Mouse (Mus musculus): ENCODE results near the gene Rnf126. TPM values are rescaled to one million over a fixed set of nuclear protein-coding genes. Genes with fewer than 3 reads are reported as not detected.

Gene Rnf126
- polyA plus RNA-seq, 1 experiment from 2014 or later: 77.0 TPM

DNA sequence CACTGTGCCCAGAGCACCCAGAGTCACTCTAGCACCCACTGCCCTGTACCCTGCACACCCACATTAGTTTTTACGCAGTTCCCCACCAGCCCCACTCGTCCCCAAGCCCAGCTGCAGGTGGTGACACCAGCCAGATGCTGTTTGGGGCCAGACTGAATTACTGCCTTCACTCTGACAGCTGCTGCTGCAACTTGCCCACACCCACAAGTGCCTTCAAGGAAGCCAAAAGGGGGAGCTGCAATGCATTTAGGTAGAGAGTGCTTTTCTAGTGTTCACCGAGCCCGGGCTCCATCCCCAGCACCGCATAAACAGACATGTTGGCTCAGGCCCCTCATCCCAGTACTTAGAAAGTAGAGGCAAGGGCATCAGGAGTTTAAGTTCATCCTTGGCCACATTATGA, 15.2 kb upstream of the Rnf126 start:
- Histone ChIP-seq H3K27me3 (ENCODE audit: insufficient read depth, low read length) (no peaks in the 10 kb centered on the region; the same call in 1 of the 2 replicates), H3K36me3 (ENCODE audit: insufficient read depth, low read length) (no peaks in the 10 kb centered on the region), H3K27ac (ENCODE audit: low read length) (no peak overlapping the region), H3K9me3 (ENCODE audit: low read length) (no peaks in the 10 kb centered on the region), H3K4me2 (replicated peaks; ENCODE audit: low read depth, low read length) (no peak overlapping the region), H3K4me1 (ENCODE audit: insufficient read depth, low read length) (peaks cover 39% of the 10 kb centered on the region), H3K9ac (replicated peaks; ENCODE audit: low read length) (no peak overlapping the region), H3K4me3 (ENCODE audit: low read length) (no peak overlapping the region)
- ATAC-seq (ENCODE audit: low FRiP score, low TSS enrichment): no peak
- 50% methylated on average over 5 of the region's 5 CpGs for WGBS

DNA sequence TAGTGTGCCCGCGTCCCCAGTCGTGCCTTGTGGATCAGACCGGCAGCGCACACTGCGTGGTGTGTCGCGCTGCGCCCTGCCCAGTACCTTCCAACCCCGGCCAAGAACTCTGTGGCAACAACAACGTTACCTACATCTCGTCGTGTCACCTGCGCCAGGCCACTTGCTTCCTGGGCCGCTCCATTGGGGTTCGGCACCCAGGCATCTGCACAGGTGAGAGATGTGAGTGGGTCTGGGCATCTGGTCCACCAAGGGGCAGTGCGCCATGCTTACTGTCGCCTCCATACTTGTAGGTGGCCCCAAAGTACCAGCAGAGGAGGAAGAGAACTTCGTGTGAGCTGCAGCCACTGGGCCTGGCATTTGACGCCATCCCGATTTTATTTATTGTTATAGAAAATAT, 14.4 kb upstream of the Rnf126 start:
- Histone ChIP-seq H3K27ac (ENCODE audit: low read length) (no peak overlapping the region), H3K27me3 (ENCODE audit: insufficient read depth, low read length) (no peaks in the 10 kb centered on the region; the same call in none of the 2 replicates), H3K4me1 (ENCODE audit: insufficient read depth, low read length) (peaks cover 42% of the 10 kb centered on the region), H3K4me3 (ENCODE audit: low read length) (peak overlapping the region; percentile 55), H3K36me3 (ENCODE audit: insufficient read depth, low read length) (no peaks in the 10 kb centered on the region), H3K4me2 (replicated peaks; ENCODE audit: low read depth, low read length) (peak overlapping the region; percentile 94), H3K9me3 (ENCODE audit: low read length) (no peaks in the 10 kb centered on the region), H3K9ac (replicated peaks; ENCODE audit: low read length) (peak overlapping the region; percentile 17; the same call in 1 of the 2 replicates)
- WGBS: 30% methylated on average over 21 of the region's 21 CpGs
- no peak for ATAC-seq (ENCODE audit: low FRiP score, low TSS enrichment)

DNA sequence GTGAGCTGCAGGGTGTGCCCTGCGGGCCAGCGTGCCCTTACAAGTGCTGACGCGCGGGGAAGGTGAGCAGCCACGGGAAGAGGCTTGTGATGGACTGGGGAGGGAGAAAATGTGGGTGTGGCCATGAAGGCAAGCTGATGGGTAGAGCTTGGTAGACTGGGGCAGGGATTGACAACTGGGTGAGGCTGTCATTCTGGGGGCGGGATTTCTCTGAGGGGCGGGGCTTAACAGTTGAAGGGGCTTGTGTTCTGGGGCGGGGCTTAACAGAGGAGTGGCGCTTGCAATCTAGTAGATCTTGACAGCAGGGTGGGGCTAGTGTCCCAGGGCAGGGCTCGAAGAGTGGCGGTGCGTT, 13.9 kb upstream of the Rnf126 start:
- H3K36me3 ChIP-seq (ENCODE audit: insufficient read depth, low read length): no peaks in the 10 kb centered on the region
- ATAC-seq (ENCODE audit: low FRiP score, low TSS enrichment): no peak; the same call in none of the 2 replicates
- peak overlapping the region; percentile 55 for H3K4me3 ChIP-seq (ENCODE audit: low read length)
- peak overlapping the region; percentile 48; the same call in 1 of the 2 replicates for H3K9ac ChIP-seq (replicated peaks; ENCODE audit: low read length)
- peak overlapping the region; percentile 94 for H3K4me2 ChIP-seq (replicated peaks; ENCODE audit: low read depth, low read length)
- no peaks in the 10 kb centered on the region; the same call in none of the 2 replicates for H3K27me3 ChIP-seq (ENCODE audit: insufficient read depth, low read length)
- WGBS: under 1% methylated on average over 13 of the region's 13 CpGs
- no peaks in the 10 kb centered on the region for H3K9me3 ChIP-seq (ENCODE audit: low read length)
- peaks cover 42% of the 10 kb centered on the region for H3K4me1 ChIP-seq (ENCODE audit: insufficient read depth, low read length)
- H3K27ac ChIP-seq (ENCODE audit: low read length): peak overlapping the region; percentile 70

DNA sequence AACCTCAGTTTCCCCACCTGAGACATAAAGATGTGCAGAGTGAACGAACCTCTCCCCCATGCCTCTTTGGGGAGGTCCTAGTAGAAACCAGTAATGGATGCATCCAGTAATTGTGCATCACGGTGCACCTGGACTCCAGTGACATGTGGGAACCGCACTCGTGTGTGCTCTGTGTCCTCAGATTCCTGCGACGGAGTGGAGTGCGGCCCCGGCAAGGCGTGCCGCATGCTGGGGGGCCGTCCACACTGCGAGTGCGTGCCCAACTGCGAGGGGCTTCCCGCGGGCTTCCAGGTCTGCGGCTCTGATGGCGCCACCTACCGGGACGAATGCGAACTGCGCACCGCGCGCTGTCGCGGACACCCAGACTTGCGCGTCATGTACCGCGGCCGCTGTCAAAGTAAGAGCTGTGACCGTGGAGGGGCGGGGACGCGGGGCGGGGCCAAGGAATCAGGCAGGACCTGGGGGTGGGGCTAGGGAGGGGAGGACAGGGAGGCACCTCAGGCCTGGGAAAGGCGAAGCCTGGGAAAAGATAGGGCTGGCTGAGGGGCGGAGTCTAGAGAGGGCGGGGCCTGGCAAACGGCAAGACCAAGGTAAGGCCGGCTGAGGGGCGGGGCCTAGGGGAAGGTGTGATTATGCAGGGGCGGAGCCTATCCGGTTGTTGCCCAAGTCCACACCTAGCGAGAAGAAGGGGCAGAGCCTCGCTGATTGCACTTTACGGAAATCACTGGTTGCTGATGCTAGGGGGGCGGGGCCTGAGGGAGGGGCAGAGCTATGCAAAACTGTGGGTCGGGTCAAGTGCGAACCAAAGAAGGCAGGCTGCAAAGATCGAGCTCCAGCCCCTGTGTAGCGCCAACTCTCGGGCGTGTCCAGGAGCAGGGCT, 13.3 kb upstream of the Rnf126 start:
- peak overlapping the region; percentile 94 for H3K4me2 ChIP-seq (replicated peaks; ENCODE audit: low read depth, low read length)
- H3K4me1 ChIP-seq (ENCODE audit: insufficient read depth, low read length): peaks cover 42% of the 10 kb centered on the region
- 1% methylated on average over 55 of the region's 55 CpGs for WGBS
- H3K9ac ChIP-seq (replicated peaks; ENCODE audit: low read length): peak overlapping the region; percentile 51; the same call in 1 of the 2 replicates
- peak overlapping the region; percentile 70 for H3K27ac ChIP-seq (ENCODE audit: low read length)
- no peaks in the 10 kb centered on the region for H3K36me3 ChIP-seq (ENCODE audit: insufficient read depth, low read length)
- peak overlapping the region; percentile 55 for H3K4me3 ChIP-seq (ENCODE audit: low read length)
- no peaks in the 10 kb centered on the region; the same call in none of the 2 replicates for H3K27me3 ChIP-seq (ENCODE audit: insufficient read depth, low read length)
- H3K9me3 ChIP-seq (ENCODE audit: low read length): peaks cover 2% of the 10 kb centered on the region; the same call in 1 of the 2 replicates
- peak; percentile 92 for ATAC-seq (ENCODE audit: low FRiP score, low TSS enrichment)

DNA sequence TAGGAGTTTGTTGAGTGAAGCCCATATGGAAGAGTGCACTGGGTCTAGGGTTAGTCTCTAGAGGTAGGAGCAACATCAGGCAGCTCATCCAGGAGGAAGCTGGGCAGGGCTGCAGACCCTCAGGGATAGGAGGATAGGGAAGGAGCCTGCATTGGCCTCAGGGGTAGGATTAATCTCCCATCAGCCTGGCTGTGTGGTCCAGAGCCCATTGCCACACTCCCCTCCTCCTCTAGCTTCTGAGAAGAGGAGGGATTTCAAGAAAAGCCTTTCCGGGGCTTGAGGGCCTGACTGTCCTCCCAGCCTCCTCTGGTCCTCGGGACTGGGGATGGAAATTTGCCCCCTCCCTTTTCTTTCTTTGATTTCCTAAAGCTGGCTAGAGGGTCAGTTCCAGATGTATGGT, 12.4 kb upstream of the Rnf126 start:
- H3K27ac ChIP-seq (ENCODE audit: low read length): peak overlapping the region; percentile 16; the same call in 1 of the 2 replicates
- H3K9ac ChIP-seq (replicated peaks; ENCODE audit: low read length): 0 out of 2 replicates have a peak overlapping the region, but pooled peaks have one; percentile 13
- no peaks in the 10 kb centered on the region for H3K36me3 ChIP-seq (ENCODE audit: insufficient read depth, low read length)
- H3K27me3 ChIP-seq (ENCODE audit: insufficient read depth, low read length): no peaks in the 10 kb centered on the region; the same call in none of the 2 replicates
- H3K9me3 ChIP-seq (ENCODE audit: low read length): peaks cover 5% of the 10 kb centered on the region; the same call in 1 of the 2 replicates
- peaks cover 42% of the 10 kb centered on the region for H3K4me1 ChIP-seq (ENCODE audit: insufficient read depth, low read length)
- WGBS: 19% methylated on average over 2 of the region's 2 CpGs
- no peak for ATAC-seq (ENCODE audit: low FRiP score, low TSS enrichment)
- no peak overlapping the region; the same call in 1 of the 2 replicates for H3K4me2 ChIP-seq (replicated peaks; ENCODE audit: low read depth, low read length)
- no peak overlapping the region for H3K4me3 ChIP-seq (ENCODE audit: low read length)

DNA sequence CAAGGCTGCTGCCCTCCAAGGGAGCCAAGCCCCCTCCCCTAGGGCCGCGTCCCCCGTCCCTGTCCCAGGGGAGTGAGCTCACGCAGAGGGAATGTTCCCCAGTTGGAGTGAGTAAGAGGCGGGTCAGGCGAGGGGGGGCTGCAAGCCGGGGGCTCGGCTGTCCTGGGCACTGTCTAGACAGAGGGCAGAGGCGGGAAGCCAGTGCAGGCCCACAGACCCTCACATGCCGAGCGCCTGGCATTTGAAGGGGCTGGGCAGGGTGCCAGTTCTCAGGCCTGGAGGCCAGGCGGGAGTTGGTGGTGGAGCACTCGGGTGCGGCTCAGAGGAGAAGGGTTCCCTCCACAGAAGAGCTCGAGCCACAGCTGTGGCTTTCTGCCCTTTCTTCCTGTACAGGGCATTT, 11.3 kb upstream of the Rnf126 start:
- H3K27me3 ChIP-seq (ENCODE audit: insufficient read depth, low read length): no peaks in the 10 kb centered on the region; the same call in none of the 2 replicates
- H3K36me3 ChIP-seq (ENCODE audit: insufficient read depth, low read length): no peaks in the 10 kb centered on the region
- H3K4me2 ChIP-seq (replicated peaks; ENCODE audit: low read depth, low read length): peak overlapping the region; percentile 79
- peak overlapping the region; percentile 59 for H3K4me3 ChIP-seq (ENCODE audit: low read length)
- WGBS: 8% methylated on average over 15 of the region's 15 CpGs
- H3K27ac ChIP-seq (ENCODE audit: low read length): peak overlapping the region; percentile 54; the same call in 1 of the 2 replicates
- H3K9ac ChIP-seq (replicated peaks; ENCODE audit: low read length): peak overlapping the region; percentile 55
- peaks cover 42% of the 10 kb centered on the region for H3K4me1 ChIP-seq (ENCODE audit: insufficient read depth, low read length)
- ATAC-seq (ENCODE audit: low FRiP score, low TSS enrichment): 0 out of 2 replicates have a peak, but pooled peaks have one; percentile 10
- H3K9me3 ChIP-seq (ENCODE audit: low read length): peaks cover 5% of the 10 kb centered on the region; the same call in 1 of the 2 replicates

DNA sequence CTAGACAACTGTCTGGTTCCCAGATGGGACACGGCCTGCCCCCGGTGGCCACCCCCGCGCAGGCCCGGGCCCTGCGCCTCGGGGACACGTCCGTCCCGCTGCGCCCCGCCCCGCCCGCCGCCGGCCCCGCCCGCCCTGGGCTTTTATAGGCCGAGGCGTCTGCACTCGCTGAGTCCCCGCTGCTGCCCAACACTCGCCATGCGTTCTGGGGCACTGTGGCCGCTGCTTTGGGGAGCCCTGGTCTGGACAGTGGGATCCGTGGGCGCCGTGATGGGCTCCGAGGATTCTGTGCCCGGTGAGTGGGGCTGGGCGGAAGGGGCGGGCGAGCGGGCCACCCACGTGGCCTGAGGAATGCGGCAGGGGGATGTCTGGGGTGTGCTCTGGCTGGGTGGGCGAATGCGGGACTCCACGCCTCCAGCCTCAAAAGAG, 10.4 kb upstream of the Rnf126 start, which contains the start of gene Fstl3:
TSS of gene Fstl3 (plus strand) at position 170 of the 429 bp plus-strand sequence.
- Histone ChIP-seq H3K27me3 (ENCODE audit: insufficient read depth, low read length) (no peaks in the 10 kb centered on the region; the same call in none of the 2 replicates), H3K9me3 (ENCODE audit: low read length) (peaks cover 8% of the 10 kb centered on the region; the same call in 1 of the 2 replicates), H3K9ac (replicated peaks; ENCODE audit: low read length) (peak within 1 kb of the TSS; percentile 76), H3K4me1 (ENCODE audit: insufficient read depth, low read length) (peaks cover 42% of the 10 kb centered on the region), H3K36me3 (ENCODE audit: insufficient read depth, low read length) (no peaks in the 10 kb centered on the region), H3K27ac (ENCODE audit: low read length) (peak within 1 kb of the TSS; percentile 54), H3K4me3 (ENCODE audit: low read length) (peak within 1 kb of the TSS; percentile 59), H3K4me2 (replicated peaks; ENCODE audit: low read depth, low read length) (peak within 1 kb of the TSS; percentile 79)
- WGBS: 2% methylated on average over 38 of the region's 39 CpGs
- no peak for ATAC-seq (ENCODE audit: low FRiP score, low TSS enrichment)

DNA sequence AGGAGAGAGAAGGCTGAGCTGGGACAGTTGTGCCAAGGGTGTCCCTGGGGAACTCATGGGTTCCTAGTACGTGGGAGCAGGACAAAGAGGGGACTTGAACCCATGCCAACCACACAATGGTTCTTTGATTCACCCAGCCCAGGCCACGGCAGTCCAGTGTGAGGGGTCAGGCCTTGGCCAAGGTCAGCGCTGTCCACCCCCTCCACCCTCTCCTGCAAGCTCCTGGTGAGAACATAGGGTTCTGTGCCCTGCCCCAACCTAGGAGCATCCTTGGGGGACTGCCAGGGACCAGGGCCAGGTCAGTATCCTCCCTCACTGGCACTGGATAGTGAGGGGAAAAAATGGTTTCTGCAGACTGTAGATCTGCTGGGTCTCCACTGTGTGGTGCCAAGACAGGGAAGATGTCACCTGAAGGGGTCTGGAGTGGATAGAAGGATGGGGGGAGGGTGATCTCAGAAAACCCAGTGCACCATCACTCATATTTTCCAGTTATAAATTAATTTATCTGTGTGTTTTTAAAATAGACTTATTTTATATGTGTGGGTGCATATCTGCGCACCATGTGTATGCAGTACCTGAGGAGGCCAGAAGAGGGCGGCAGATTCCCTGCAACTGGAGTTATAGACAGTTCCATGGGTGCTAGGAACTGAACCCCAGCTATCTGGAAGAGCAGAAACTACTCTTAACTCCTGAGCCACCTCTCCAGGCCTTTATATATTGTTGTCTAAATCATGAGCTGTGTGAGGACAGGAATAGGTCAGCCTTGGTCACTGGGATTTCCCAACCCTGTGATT, 7.9 kb upstream of the Rnf126 start:
- Histone ChIP-seq H3K36me3 (ENCODE audit: insufficient read depth, low read length) (no peaks in the 10 kb centered on the region), H3K4me3 (ENCODE audit: low read length) (no peak overlapping the region), H3K27me3 (ENCODE audit: insufficient read depth, low read length) (no peaks in the 10 kb centered on the region; the same call in 1 of the 2 replicates), H3K27ac (ENCODE audit: low read length) (no peak overlapping the region), H3K9ac (replicated peaks; ENCODE audit: low read length) (no peak overlapping the region), H3K4me2 (replicated peaks; ENCODE audit: low read depth, low read length) (no peak overlapping the region), H3K4me1 (ENCODE audit: insufficient read depth, low read length) (peaks cover 29% of the 10 kb centered on the region), H3K9me3 (ENCODE audit: low read length) (peaks cover 8% of the 10 kb centered on the region; the same call in 1 of the 2 replicates)
- no peak for ATAC-seq (ENCODE audit: low FRiP score, low TSS enrichment)
- WGBS: 68% methylated on average over 5 of the region's 5 CpGs

DNA sequence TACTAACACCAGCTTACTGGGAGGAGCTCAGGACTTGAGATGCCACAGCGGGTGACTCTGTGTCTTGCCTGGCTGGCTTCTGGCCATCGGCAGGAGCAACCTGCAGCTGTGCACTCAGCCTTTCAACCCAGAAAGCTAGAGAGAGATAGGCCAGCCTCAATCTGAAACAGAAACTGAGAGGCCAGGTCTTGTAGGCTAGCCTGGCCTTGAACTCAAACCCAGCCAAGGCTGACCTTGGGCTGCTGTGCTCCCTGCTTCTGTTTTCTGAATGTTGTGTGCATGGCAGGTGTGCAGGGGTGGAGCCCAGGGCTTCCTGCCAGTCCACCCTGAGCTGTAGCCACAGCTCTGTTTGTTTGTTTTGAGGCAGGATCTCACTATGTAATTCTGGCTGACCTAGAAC, 6.5 kb upstream of the Rnf126 start:
- Histone ChIP-seq H3K36me3 (ENCODE audit: insufficient read depth, low read length) (no peaks in the 10 kb centered on the region), H3K4me2 (replicated peaks; ENCODE audit: low read depth, low read length) (no peak overlapping the region), H3K27ac (ENCODE audit: low read length) (no peak overlapping the region), H3K9ac (replicated peaks; ENCODE audit: low read length) (no peak overlapping the region), H3K4me3 (ENCODE audit: low read length) (no peak overlapping the region), H3K9me3 (ENCODE audit: low read length) (peaks cover 8% of the 10 kb centered on the region; the same call in 1 of the 2 replicates), H3K4me1 (ENCODE audit: insufficient read depth, low read length) (peaks cover 21% of the 10 kb centered on the region), H3K27me3 (ENCODE audit: insufficient read depth, low read length) (no peaks in the 10 kb centered on the region; the same call in 1 of the 2 replicates)
- WGBS: 86% methylated on average over 2 of the region's 2 CpGs
- ATAC-seq (ENCODE audit: low FRiP score, low TSS enrichment): no peak
